Mouse (Mus musculus) heart, adult 2 months (tissue): ENCODE data around the gene Capn8.
A peak's percentile ranks its signal among the peaks of the same experiment; 100 is the strongest.

Experiments used
- CTCF ChIP-seq: fragments of 200-600 bp; IDR thresholded peaks from 2 replicates; pipeline ENCODE4 v1.8.1; 2022; ENCODE audit warnings: antibody characterized with exemption, mild to moderate bottlenecking, moderate library complexity
- POLR2A ChIP-seq: fragments of 200-500 bp; IDR thresholded peaks from 2 replicates; pipeline ENCODE4 v1.6.1; 2011; ENCODE audit warnings: mild to moderate bottlenecking, low read depth, low read length, control low read depth; ENCODE audit not compliant: insufficient read depth

DNA sequence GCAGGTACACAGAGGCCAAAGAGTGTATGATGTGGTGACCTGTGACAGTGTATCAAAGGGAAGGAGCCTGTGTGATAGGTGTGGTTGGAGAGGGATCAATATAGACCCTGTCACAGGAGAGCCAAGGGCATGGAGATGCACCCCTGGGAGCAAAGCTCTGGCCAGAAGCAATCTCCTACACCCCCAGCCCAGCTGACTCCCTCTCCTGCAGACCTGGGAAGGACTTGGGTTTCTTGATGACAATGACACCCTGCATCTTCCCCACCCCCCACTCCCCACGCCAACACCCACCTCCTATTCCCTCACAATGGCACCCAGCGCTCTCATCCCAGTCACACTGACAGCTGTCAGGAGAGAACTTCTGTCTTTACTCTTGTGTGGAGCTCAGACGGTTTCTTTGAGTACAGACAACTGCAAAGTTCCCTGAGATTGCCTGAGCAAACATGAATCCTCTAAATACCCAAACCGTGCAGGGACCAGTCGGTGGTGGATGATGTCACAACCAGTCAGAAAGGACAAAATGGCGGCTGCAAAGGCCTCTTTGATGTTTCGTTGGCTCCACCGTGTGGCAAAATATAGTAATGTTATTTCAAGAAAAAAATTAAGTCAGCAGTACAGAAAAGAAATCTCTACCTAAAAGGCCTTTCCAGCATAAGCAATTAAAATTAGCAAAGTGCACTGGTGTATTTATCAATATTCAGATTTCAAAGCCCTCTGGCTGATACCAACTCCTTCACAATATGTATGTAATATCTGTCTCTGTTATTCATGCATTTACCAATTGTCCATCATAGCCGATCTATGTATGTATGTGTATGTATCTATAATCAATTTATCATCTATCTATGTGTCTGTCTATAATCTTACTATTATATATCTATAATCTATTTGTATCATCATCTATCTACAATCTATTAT is 25.5 kb upstream of the Capn8 start:
- no peak for TF ChIP-seq POLR2A
- TF ChIP-seq CTCF = peak; percentile 81
